Mouse (Mus musculus) right cerebral cortex, postnatal 4 days (tissue): Measurements from ENCODE around the gene Bod1l.

ENCODE experiments used
- DNase-seq: peaks from one replicate; pipeline ENCODE4 v3.0.0-alpha.2; 2022

Bod1l gene

DNA sequence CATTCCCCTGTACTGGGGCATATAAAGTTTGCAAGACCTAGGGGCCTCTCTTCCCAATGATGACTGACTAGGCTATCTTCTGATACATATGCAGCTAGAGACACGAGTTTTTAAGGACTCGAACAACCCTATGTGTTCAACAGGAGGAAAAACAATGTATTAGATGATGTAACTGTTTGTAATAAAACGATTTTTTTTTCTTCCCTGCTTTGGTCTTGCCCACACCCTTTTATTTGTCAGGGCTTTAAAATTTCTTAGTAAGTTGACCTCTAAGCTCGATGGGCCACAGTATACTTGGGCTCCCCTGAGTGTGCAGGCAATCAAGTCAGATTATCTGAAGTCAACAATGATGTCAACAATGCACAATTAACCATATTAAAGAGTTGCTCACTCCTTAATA lies 87.7 kb downstream of the Bod1l start:
- DNase-seq = no peak

DNA sequence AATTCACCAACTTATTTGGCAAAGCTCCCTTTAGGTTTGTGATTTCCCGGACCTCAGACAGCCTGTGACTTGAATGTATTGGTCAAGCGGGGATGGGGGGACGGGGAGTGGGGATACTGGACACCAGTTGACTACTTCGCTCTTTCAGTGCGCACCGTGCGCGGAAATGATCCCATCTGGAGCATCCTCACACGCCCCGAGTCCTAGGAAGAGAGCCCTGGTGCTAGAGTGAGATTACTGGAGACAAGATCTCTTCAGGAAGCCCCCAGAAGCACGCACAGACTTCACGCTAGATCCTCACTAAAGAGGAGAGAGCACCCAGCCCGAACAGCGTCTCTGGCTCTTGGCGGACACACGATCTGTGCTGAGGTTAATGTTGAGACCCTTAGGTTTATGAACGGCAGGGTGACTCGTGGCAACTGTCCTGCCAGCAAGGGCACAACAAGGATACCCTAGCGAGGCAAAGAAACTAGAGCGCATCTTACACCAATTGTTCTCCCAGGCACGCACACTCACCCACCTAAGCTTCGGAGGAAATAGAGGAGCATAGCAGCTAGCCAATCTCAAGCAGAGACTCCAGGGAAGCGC lies 88.6 kb downstream of the Bod1l start:
- DNase-seq = no peak

DNA sequence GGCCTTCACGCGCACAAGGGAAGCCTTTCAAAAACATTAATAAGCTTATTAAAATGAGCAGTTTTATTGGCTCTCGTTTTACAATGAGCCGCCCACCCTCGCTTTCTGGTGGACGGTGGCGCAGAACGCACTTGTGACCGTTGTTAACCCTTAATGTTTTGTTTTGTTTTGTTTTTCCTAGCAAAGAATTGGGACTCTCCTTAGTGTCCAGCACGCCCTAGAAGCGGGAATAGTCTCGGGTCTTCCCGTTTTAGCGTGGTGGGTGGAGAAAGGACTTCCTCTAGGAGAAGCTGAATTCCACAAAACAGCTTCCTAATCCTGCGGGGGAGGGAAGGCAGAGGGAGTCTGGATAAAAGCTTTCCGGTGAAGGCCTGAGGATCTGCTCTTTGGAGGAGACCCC lies 89.3 kb downstream of the Bod1l start:
- DNase-seq = no peak

DNA sequence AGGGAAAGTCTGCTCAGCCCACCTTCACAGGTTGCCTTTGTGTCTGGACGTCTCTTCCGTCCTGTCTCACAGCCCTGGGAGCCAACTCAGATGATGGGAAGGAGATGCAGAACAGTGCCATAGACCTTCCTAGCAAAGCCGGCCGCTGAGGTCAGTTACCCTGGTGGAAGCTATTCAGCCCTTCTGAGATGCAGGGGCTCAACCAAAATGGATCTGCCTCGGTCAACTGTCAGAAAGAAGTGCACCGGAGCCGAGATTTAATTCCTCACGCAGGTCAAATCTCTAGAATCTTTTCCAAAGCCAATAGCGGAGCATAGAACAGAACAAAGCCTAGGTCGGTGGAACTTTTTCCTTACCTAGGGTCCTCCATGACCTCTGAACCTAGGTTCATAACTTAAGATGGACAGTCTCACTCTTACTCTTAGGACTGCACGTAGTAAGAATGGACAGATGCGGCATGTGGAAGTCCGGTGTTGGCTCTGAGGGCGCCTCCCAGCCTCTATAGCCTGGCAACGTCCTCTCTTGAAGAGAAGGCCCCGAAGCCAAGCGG lies 89.8 kb downstream of the Bod1l start:
- no peak for DNase-seq

DNA sequence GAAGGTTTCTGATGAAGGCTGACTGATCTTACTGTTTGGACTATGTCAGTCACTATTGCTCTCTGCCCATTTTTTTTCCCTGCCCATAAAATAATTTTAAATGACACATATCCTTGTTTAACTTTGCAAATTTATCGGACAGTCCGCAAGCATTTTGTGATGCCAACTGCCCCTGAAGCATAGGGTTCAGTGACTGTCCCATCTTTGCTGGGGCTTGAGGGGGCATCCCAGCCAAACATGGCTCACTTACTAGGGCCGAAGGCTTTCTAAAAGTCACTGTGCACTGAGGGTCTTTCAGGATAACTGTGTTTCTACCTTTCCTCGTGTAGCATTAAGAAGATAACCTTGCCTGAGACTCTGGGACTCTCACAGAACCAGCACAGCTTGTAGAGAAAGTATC lies 91.4 kb downstream of the Bod1l start:
- DNase-seq = no peak

DNA sequence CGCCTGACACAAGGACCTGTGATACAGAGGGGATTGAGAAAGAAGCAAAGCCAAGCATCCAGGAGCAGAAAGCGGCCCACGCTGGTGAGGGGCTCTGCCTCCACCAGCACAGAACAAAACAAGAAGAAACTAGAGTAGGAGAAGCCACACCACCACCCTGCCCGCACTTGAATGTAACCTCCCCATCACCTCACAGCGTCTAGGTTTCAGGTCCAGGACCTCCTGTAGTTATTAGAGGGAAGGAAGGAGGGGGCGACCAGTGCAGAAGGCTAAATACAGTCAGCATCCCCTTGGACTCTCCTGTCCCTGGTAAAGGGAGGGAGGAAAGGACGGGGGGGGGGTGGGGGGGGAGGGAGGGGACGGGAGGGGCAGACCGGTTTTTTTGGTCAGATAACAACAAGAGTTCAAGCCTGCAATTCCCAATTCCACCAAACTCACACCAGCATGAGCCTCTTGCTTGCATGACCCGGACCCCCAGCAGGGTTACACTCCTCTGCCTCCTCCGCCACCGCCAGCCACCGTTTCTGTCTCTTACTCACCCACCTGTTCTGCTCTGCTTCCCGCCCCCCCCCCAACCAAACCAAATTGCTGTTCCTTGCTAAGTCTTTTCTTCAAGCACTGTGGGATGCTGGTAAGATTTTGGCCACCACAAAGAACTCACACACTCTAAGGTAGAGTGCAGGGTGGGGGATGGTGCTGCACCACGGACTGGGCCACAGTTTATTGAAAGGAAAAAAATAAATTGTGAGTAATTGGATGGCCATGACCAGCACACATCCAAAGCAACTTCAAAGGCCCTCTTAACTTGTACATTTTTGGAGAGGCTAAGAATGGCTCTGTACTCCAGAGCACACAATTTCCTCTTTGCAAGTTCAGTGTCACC lies 99.0 kb downstream of the Bod1l start:
- DNase-seq = no peak

DNA sequence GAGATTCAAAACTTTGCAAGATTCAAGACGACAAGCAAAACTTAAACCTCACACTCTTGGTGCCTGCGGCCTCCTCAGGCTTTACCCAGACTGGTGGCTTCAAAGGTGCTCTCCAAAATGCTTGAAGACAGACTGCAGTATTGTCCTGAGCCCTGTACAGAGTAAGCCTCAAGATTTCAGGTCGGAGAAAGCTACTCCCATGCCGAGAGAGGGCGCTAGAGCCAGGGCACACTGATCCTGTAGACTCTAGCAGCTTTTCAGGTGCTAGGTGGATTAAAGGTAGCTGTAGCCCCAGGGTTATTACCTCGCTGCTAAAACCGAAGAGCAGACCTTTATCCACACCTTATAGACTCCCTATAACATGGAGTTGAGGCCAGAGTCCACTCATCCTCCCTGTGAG lies 99.9 kb downstream of the Bod1l start:
- no peak for DNase-seq

DNA sequence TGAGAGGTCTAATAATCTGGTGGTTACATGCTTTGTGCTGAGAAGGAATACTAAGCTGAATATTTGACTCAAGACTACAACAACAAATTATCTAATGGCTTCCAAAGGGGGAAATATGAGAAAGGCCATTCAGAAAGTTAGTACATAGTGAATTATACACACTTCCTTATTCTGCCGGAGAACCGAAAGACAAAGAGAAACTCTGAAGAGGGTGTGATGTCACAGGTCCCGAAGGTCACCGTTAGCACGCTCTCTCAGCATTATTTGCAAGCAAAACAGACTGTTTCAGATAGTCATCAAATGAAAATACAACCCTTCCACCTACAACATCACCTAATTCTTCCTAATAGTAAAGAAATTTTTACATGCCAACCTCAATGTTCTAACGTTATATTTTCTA lies 105.3 kb downstream of the Bod1l start:
- DNase-seq = no peak
